Mouse (Mus musculus): ENCODE measurements around the gene Zfp791.
"Not testable (repeated sequence)": the region's sequence is repeated elsewhere in the genome, so short reads cannot be mapped to it uniquely, and the experiment has no call there.

Zfp791 gene

GRCm38 (mm10) chr8:85122995-85123394, at the start of gene Zfp791:
Zfp791 (minus strand) TSS chr8:85123095.
- no peak for DNase-seq

DNA sequence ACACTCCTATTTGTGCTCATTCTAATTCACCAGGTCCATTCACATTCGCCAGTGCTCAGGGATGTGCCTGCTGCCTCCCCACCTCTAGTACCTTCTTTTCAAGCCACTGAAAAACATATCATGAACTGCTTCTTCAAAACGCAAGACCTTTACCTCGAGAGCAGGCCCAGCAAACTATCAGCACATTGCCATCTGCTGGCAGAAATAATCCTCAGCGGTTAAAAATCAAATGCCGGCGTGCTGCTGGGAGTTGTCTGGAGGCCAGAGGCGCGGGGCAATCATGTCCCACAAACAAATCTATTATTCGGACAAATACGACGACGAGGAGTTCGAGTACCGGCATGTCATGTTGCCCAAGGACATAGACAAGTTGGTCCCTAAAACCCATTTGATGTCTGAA, 48.4 kb upstream of the Zfp791 start:
- peak; percentile 59 for DNase-seq

DNA sequence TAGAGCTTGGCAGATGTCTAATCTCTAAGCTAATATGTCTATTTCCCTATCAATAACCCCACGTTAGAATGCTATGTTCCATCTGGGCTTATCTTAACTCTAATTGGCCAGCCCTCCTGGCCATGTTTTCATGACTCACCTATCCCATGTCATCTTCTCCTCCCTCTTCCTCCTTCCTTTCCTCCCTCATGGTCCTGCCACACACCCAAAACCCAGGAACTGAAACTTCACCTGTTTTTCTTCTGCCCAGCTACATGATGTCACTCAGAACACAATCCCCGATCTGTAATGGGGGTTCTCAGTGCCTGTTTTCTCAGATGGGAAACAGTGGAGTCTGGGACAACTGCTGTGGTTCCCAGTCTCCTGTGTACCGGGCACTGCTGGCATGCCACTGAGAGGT, 28.7 kb upstream of the Zfp791 start, which contains the start of gene Cks1brt:
TSS of gene Cks1brt (plus strand) at position 301 of the 400 bp plus-strand sequence.
- DNase-seq = no peak

- no peak for DNase-seq
Observed at GRCm38 (mm10) chr8:85142516-85142915, 19.6 kb upstream of the Zfp791 start.

- not testable (repeated sequence) for DNase-seq
Observed at GRCm38 (mm10) chr8:85135690-85136089, 12.8 kb upstream of the Zfp791 start.

DNA sequence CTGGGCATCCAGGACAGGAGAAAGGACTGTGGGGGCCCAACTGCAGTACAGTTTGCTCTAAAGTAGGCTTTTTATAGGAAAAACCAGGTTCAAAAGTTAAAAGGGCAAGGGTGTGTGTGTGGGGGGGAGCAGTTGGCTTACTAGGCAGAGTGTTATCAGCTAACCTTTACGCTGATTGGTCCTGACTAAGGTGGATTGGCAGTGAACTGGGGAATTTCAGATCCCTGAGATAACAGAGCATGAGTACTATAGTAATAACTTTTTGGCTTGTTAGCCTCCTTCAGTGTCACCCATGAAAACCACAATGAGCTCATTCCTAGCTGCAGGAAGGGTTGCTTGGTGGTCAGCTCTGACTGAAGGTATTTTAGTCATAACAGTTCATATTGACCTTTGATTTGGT, 9.4 kb upstream of the Zfp791 start:
- no peak for DNase-seq

DNA sequence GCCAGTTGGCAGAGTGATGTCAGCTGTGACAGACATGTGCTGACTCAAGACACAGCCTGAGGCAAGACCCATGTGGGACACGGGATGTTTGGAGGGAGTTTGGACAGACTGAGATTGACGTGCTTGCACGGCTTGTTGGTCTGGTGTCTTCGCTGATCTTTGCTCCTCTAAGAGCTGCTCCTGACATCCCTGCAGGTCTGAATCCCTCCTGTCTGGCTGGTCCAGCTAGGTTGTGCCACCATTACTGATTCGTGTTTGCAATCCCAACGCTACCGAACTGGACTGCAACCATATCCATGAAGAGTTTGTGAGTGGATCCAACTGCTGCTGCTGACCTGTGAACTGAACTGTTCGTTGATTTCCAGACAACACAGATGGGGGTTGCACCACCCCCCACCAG, 796 bp upstream of the Zfp791 start:
- no peak for DNase-seq

GRCm38 (mm10) chr8:85120251-85120650, 2.6 kb downstream of the Zfp791 start:
- not testable (repeated sequence) for DNase-seq

DNA sequence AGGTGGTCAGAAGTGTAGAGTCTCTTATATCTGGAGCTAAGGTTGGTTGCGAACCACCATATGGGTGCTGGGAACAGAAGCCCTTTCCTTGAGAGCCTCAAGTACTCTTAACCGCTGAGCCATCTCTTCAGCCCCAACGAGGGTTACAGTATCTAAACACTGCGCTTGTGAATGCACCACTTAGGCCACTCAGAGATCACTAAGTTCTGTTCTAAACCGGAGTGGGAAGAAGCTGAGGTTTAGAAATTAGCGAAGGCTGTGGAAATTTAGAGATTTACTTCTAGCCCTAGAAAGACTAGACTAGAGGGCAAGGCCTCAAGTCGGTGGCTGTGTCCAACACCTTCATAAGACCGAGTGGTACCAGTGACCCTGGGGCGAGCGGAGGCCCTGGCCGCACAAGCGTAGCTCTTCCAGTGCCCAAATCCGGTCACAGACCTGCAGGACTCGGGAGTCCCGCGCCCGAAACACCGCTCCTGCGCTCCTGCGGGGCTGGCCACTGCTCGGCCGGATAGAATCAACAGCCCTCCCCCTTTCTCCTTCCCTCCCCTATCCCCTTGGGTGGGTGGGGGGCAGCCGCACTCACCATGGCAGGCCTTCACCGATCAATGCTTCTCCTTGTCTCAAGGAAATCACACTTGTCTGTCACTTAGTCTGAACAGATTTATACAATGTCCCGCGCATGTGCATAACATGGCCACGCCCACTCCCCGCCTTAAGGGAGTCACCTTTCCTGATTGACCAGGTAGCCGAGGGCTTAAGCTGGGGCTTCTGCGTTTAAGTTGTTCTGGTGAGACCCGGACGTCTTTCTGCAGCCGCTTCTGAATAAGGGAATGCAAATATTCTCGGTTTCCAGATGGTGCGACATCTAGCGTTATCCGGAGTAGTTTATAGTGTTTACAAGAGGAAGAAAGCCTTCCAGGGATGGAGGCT, 3.6 kb downstream of the Zfp791 start:
- DNase-seq = peak; percentile 95

DNA sequence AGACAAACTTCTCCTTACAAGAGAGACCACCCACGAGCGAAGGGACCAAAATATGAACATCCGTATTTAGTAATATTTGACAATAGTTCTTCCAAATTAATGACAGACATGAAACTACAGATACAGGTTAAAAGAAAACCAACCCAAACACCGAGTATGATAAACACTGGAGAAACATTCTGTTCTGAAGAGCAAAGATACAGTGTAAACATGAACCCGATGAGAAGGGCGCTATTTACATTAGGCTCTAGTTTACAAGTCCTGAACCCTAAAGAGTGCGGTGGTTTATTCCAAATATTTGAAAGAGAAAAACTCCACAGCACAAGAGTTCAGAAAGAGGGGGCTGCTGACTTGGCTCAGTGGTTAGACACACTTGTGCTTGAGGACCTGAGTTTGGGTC, 5.9 kb downstream of the Zfp791 start:
- no peak for DNase-seq

DNA sequence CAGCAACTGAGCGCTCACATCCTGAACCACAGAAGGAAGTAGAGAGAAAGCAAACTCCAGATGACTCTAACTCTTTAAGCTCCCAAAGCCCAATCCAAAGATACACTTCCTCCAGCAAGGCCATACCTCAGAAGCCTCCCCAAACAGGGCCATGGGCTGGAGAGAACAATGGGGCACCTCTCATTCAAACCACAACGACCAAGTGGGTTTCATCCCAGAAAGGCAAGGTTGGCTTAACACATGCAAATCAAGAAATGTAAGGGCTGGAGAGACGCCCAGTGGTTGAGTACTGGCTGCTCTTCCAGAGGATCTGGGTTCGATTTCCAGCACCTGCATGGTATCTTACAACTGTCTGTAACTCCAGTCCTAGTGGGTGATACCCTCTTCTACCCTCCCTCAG, 7.4 kb downstream of the Zfp791 start:
- no peak for DNase-seq

- no peak for DNase-seq
Observed at GRCm38 (mm10) chr8:85113241-85113640, 9.7 kb downstream of the Zfp791 start.

GRCm38 (mm10) chr8:85100076-85100665, 22.7 kb downstream of the Zfp791 start:
- no peak for DNase-seq

GRCm38 (mm10) chr8:85096850-85097249, 26.0 kb downstream of the Zfp791 start:
- no peak for DNase-seq

DNA sequence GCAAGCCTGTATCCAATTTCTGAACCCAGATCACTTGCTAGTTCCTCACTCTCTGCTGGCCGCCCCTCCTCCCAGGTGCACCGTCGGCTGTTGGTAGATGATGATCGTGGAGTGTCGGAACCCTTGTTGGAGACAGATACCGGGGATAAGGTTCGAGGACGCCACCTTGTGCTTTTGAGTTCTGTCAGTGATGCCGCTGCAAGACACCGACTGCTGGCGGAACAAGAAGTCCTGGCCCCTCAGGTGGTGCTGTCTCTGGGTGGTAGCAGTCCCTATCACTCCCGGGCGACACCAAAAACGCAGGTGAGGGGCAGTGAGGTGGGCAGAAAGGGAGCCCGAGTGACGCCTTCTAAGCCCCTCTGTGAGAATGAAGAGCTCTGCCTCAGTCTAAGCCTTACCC, 26.7 kb downstream of the Zfp791 start:
- no peak for DNase-seq

DNA sequence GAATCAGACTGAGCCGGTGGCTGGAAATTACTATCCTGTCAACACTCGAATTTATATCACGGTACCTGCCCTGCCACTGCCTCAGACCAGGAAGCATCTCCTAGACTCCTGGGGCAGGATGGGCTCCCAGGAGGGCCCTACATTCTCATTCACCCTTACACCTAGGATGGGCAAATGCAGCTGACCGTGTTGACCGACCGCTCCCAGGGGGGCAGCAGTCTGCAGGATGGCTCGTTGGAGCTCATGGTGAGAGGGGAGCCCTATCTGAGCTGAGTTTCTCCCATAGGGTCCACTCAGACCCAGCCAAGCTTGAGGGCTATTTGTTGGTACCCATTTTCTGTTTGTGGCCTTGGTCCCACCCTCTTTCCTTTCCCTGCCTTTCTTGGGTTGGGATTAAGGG, 27.3 kb downstream of the Zfp791 start:
- no peak for DNase-seq

DNA sequence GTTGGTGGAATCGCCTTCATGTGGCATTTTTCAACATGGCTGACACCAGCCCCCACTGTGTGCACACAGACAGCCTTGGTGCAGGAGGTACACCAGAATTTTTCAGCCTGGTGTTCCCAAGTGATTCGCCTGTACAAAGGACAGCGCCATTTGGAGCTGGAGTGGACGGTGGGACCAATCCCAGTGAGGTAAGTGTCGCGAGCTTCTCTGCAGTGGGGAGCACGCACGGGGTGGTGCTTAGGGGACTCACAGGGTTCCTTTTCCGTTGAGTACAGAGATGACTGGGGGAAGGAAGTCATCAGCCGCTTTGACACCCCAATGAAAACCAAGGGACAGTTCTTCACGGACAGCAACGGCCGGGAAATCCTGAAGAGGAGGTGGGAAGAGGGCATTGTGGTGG, 27.8 kb downstream of the Zfp791 start:
- DNase-seq = no peak

GRCm38 (mm10) chr8:85091526-85092090, 31.3 kb downstream of the Zfp791 start:
- no peak for DNase-seq

DNA sequence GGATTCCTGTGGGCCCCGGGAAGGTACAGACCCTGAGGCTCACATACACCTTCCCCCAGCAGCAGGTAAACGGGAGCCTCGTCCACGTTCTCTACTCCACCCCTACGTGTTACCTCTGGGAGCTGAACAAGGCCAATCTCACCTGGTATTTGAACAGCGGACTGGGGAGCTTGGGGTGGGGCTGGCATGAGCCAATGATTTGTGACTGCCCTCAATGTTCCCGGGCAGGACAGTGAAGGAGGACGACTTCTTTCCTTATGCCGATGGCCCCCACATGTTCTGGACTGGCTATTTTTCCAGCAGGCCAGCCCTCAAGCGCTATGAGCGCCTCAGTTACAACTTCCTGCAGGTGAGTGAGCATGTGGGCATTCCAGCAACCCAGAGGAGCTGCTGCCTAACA, 32.0 kb downstream of the Zfp791 start:
- no peak for DNase-seq

DNA sequence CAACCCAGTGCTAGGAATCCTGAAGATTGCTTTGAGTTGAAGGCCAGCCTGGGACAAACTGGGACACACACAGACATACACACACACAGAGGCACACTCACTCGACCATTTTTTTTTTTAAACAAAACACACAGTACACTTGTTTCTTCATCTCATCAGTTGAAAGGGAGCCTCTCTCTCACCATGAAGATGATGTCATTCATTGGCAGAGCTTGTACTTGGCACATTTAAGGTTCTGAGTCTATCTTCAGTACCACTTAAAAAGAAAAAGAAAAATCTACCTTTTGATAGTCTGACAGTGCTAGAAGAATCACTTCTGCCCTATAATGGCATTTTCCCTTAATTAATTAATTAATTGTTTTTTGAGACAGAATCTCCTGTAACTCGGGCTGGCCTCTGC, 34.1 kb downstream of the Zfp791 start:
- no peak for DNase-seq

DNA sequence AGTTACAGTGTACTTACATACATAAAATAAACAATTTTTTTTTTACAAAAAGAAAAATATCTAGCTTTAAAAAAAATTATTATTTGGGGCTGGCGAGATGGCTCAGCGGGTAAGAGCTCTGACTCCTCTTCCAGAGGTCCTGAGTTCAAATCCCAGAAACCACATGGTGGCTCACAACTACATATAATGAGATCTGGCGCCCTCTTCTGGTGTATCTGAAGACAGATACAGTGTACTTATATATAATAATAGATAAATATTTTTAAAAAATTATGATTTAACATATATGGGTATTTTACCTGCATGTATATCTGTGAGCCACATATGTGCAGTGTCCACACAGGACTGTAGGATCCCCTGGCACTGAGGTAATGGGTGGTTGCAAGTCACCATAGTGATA, 36.7 kb downstream of the Zfp791 start:
- DNase-seq = no peak

DNA sequence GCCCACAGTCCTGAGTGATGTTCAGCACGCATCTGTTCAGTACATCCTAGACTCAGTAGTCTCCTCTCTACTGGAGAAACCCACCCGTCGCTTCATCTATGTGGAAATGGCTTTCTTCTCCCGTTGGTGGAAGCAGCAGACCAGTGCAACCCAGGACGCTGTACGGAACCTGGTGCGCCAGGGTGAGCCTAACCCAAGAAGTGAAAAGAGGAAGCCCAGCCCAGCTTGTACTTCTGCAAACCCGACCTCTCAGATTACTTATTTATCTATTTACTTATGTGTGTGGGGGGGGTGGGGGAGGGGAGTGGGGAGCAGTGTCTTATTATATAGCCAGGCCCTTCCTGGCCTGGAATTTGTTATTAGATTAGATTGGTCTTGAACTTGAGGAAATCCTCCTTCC, 38.3 kb downstream of the Zfp791 start:
- no peak for DNase-seq

- peak; percentile 92 for DNase-seq
Observed at GRCm38 (mm10) chr8:85083108-85083813, 39.6 kb downstream of the Zfp791 start, which contains the start of gene Man2b1. Man2b1 (plus strand) TSS chr8:85083270.

Measured in kidney, adult 18-20 months (tissue).